Mouse (Mus musculus) forebrain, embryonic 15.5 days (tissue): ENCODE data around the gene Cdx2. TPM values are rescaled to one million over a fixed set of nuclear protein-coding genes. Genes with fewer than 3 reads are reported as not detected.

Experiments used
- ATAC-seq: fragments of 200-750 bp; cut with Nextera tagmentation; replicated peaks from 2 replicates; pipeline ENCODE4 v1.8.0; 2017; ENCODE audit warnings: mild to moderate bottlenecking, moderate TSS enrichment, moderate library complexity
- H3K27ac ChIP-seq: fragments of 300-500 bp; sonication (generic); replicated peaks from 2 replicates; pipeline ENCODE4 v1.5.1; 2015; ENCODE audit warnings: mild to moderate bottlenecking, inconsistent platforms
- H3K27me3 ChIP-seq: fragments of 300-500 bp; sonication (generic); 2 replicates; pipeline ENCODE4 v1.6.1; 2015; ENCODE audit warnings: inconsistent platforms
- H3K36me3 ChIP-seq: fragments of 300-500 bp; sonication (generic); 2 replicates; pipeline ENCODE4 v1.6.1; 2015; ENCODE audit warnings: mild to moderate bottlenecking, inconsistent platforms
- H3K4me1 ChIP-seq: fragments of 300-500 bp; sonication (generic); 2 replicates; pipeline ENCODE4 v1.6.1; 2015; ENCODE audit warnings: inconsistent platforms
- H3K4me2 ChIP-seq: fragments of 300-500 bp; sonication (generic); replicated peaks from 2 replicates; pipeline ENCODE4 v1.6.1; 2015; ENCODE audit warnings: mild to moderate bottlenecking, inconsistent platforms
- H3K4me3 ChIP-seq: fragments of 300-500 bp; sonication (generic); 2 replicates; pipeline ENCODE4 v1.5.1; 2015; ENCODE audit warnings: mild to moderate bottlenecking, inconsistent platforms
- H3K9ac ChIP-seq: fragments of 300-500 bp; sonication (generic); replicated peaks from 2 replicates; pipeline ENCODE4 v1.6.1; 2015; ENCODE audit warnings: mild to moderate bottlenecking, inconsistent platforms
- H3K9me3 ChIP-seq: fragments of 300-500 bp; sonication (generic); 2 replicates; pipeline ENCODE4 v1.6.1; 2016; ENCODE audit warnings: inconsistent platforms
- WGBS: fragments of 180-500 bp; shearing (Covaris S2); methylation state at CpG from one replicate; pipeline ENCODE4 v1.1.7; 2015; ENCODE audit warnings: mixed read lengths; 5-methylcytosine and 5-hydroxymethylcytosine counted together
- polyA plus RNA-seq: library from polyadenylated mRNA; unstranded; fragments of >200 nt; fragmentation: Nextera tagmentation; extraction: Ambion mirVana; gene quantifications from 2 replicates; pipeline ENCODE4 v1.2.1, GENCODE M21; 2015

Cdx2 gene
- polyA plus RNA-seq, 1 experiment from 2014 or later, result not detected

GRCm38 (mm10) chr5:147332711-147333110 lies 25.6 kb upstream of the Cdx2 start:
- H3K27ac ChIP-seq, result no peak overlapping the region
- no peak overlapping the region for H3K4me2 ChIP-seq
- no peaks in the 10 kb centered on the region for H3K4me1 ChIP-seq
- no peaks in the 10 kb centered on the region for H3K27me3 ChIP-seq
- no peak overlapping the region for H3K9ac ChIP-seq
- H3K36me3 ChIP-seq, result no peaks in the 10 kb centered on the region
- H3K9me3 ChIP-seq, result no peaks in the 10 kb centered on the region
- no peak for ATAC-seq
- no peak overlapping the region for H3K4me3 ChIP-seq
- 55% methylated on average over 7 of the region's 7 CpGs for WGBS

- no peak overlapping the region for H3K4me3 ChIP-seq
- no peak overlapping the region for H3K9ac ChIP-seq
- no peak for ATAC-seq
- no peaks in the 10 kb centered on the region for H3K27me3 ChIP-seq
- H3K27ac ChIP-seq, result no peak overlapping the region
- H3K4me2 ChIP-seq, result no peak overlapping the region
- WGBS, result 38% methylated on average over 2 of the region's 2 CpGs
- H3K9me3 ChIP-seq, result no peaks in the 10 kb centered on the region
- no peaks in the 10 kb centered on the region for H3K4me1 ChIP-seq
- H3K36me3 ChIP-seq, result no peaks in the 10 kb centered on the region
Measured at GRCm38 (mm10) chr5:147331547-147331946, 24.5 kb upstream of the Cdx2 start.

GRCm38 (mm10) chr5:147329946-147330345 lies 22.9 kb upstream of the Cdx2 start:
- ATAC-seq, result no peak
- Histone ChIP-seq H3K4me2 (no peak overlapping the region), H3K9me3 (no peaks in the 10 kb centered on the region), H3K9ac (no peak overlapping the region), H3K4me1 (no peaks in the 10 kb centered on the region), H3K27me3 (no peaks in the 10 kb centered on the region), H3K4me3 (no peak overlapping the region), H3K36me3 (no peaks in the 10 kb centered on the region), H3K27ac (no peak overlapping the region)
- 86% methylated on average over 11 of the region's 11 CpGs for WGBS

GRCm38 (mm10) chr5:147327636-147328035 lies 20.6 kb upstream of the Cdx2 start:
- 88% methylated on average over 5 of the region's 5 CpGs for WGBS
- Histone ChIP-seq H3K27ac (no peak overlapping the region), H3K9me3 (no peaks in the 10 kb centered on the region), H3K9ac (no peak overlapping the region), H3K27me3 (peaks cover 6% of the 10 kb centered on the region), H3K4me1 (no peaks in the 10 kb centered on the region), H3K36me3 (no peaks in the 10 kb centered on the region), H3K4me3 (no peak overlapping the region), H3K4me2 (no peak overlapping the region)
- ATAC-seq, result no peak

GRCm38 (mm10) chr5:147325931-147326330 lies 18.9 kb upstream of the Cdx2 start:
- H3K4me2 ChIP-seq, result no peak overlapping the region
- H3K4me1 ChIP-seq, result no peaks in the 10 kb centered on the region
- no peak for ATAC-seq
- H3K36me3 ChIP-seq, result no peaks in the 10 kb centered on the region
- no peak overlapping the region for H3K27ac ChIP-seq
- 72% methylated on average over 11 of the region's 11 CpGs for WGBS
- H3K9me3 ChIP-seq, result no peaks in the 10 kb centered on the region
- no peak overlapping the region for H3K9ac ChIP-seq
- no peak overlapping the region for H3K4me3 ChIP-seq
- H3K27me3 ChIP-seq, result peaks cover 22% of the 10 kb centered on the region

- H3K27me3 ChIP-seq, result peaks cover 38% of the 10 kb centered on the region
- no peak overlapping the region for H3K27ac ChIP-seq
- no peak overlapping the region for H3K4me2 ChIP-seq
- ATAC-seq, result no peak; the same call in 1 of the 2 replicates
- no peak overlapping the region for H3K4me3 ChIP-seq
- 20% methylated on average over 17 of the region's 17 CpGs for WGBS
- H3K36me3 ChIP-seq, result no peaks in the 10 kb centered on the region
- no peaks in the 10 kb centered on the region for H3K4me1 ChIP-seq
- no peaks in the 10 kb centered on the region for H3K9me3 ChIP-seq
- H3K9ac ChIP-seq, result no peak overlapping the region
Measured at GRCm38 (mm10) chr5:147323237-147323917, 16.3 kb upstream of the Cdx2 start.

- Histone ChIP-seq H3K9me3 (no peaks in the 10 kb centered on the region), H3K4me3 (no peak within 1 kb of the TSS), H3K27ac (no peak within 1 kb of the TSS), H3K4me1 (no peaks in the 10 kb centered on the region), H3K4me2 (no peak within 1 kb of the TSS), H3K9ac (no peak within 1 kb of the TSS), H3K27me3 (peaks cover 50% of the 10 kb centered on the region), H3K36me3 (no peaks in the 10 kb centered on the region)
- 76% methylated on average over 8 of the region's 8 CpGs for WGBS
- ATAC-seq, result no peak
Measured at GRCm38 (mm10) chr5:147322183-147322582, 15.1 kb upstream of the Cdx2 start, which contains the start of gene Urad. Gene Urad (minus strand): TSS chr5:147322440.

GRCm38 (mm10) chr5:147319653-147320052 lies 12.6 kb upstream of the Cdx2 start:
- H3K27me3 ChIP-seq, result peaks cover 75% of the 10 kb centered on the region
- H3K4me3 ChIP-seq, result no peak overlapping the region
- H3K4me2 ChIP-seq, result no peak overlapping the region
- peaks cover 5% of the 10 kb centered on the region for H3K4me1 ChIP-seq
- H3K27ac ChIP-seq, result no peak overlapping the region
- no peaks in the 10 kb centered on the region for H3K9me3 ChIP-seq
- peak; percentile 62; the same call in 1 of the 2 replicates for ATAC-seq
- no peaks in the 10 kb centered on the region for H3K36me3 ChIP-seq
- H3K9ac ChIP-seq, result no peak overlapping the region

GRCm38 (mm10) chr5:147317991-147318390 lies 10.9 kb upstream of the Cdx2 start:
- no peak overlapping the region for H3K9ac ChIP-seq
- no peak overlapping the region for H3K27ac ChIP-seq
- no peaks in the 10 kb centered on the region for H3K9me3 ChIP-seq
- H3K4me2 ChIP-seq, result no peak overlapping the region
- ATAC-seq, result no peak
- WGBS, result 16% methylated on average over 7 of the region's 7 CpGs
- peaks cover 87% of the 10 kb centered on the region for H3K27me3 ChIP-seq
- no peaks in the 10 kb centered on the region for H3K36me3 ChIP-seq
- H3K4me3 ChIP-seq, result no peak overlapping the region
- peaks cover 5% of the 10 kb centered on the region for H3K4me1 ChIP-seq

GRCm38 (mm10) chr5:147317321-147317720 lies 10.3 kb upstream of the Cdx2 start:
- Histone ChIP-seq H3K27me3 (peaks cover 88% of the 10 kb centered on the region), H3K4me3 (no peak overlapping the region), H3K9ac (no peak overlapping the region), H3K4me1 (peaks cover 5% of the 10 kb centered on the region), H3K4me2 (no peak overlapping the region), H3K9me3 (no peaks in the 10 kb centered on the region), H3K27ac (no peak overlapping the region), H3K36me3 (no peaks in the 10 kb centered on the region)
- WGBS, result 5% methylated on average over 7 of the region's 7 CpGs
- ATAC-seq, result no peak

- ATAC-seq, result no peak
- H3K9me3 ChIP-seq, result no peaks in the 10 kb centered on the region
- H3K36me3 ChIP-seq, result no peaks in the 10 kb centered on the region
- no peak overlapping the region for H3K4me2 ChIP-seq
- no peak overlapping the region for H3K4me3 ChIP-seq
- H3K9ac ChIP-seq, result no peak overlapping the region
- WGBS, result under 1% methylated on average over 25 of the region's 25 CpGs
- peaks cover 93% of the 10 kb centered on the region for H3K27me3 ChIP-seq
- no peak overlapping the region for H3K27ac ChIP-seq
- peaks cover 5% of the 10 kb centered on the region for H3K4me1 ChIP-seq
Measured at GRCm38 (mm10) chr5:147315432-147316075, 8.5 kb upstream of the Cdx2 start.

- Histone ChIP-seq H3K27me3 (peaks cover 93% of the 10 kb centered on the region), H3K4me3 (no peak overlapping the region), H3K4me2 (no peak overlapping the region), H3K9me3 (no peaks in the 10 kb centered on the region), H3K4me1 (peaks cover 5% of the 10 kb centered on the region), H3K9ac (no peak overlapping the region), H3K27ac (no peak overlapping the region), H3K36me3 (no peaks in the 10 kb centered on the region)
- WGBS, result under 1% methylated on average over 39 of the region's 39 CpGs
- no peak for ATAC-seq
Measured at GRCm38 (mm10) chr5:147314646-147315431, 7.8 kb upstream of the Cdx2 start.
